Mouse (Mus musculus): ENCODE measurements around the gene Twnk.

Twnk gene

DNA sequence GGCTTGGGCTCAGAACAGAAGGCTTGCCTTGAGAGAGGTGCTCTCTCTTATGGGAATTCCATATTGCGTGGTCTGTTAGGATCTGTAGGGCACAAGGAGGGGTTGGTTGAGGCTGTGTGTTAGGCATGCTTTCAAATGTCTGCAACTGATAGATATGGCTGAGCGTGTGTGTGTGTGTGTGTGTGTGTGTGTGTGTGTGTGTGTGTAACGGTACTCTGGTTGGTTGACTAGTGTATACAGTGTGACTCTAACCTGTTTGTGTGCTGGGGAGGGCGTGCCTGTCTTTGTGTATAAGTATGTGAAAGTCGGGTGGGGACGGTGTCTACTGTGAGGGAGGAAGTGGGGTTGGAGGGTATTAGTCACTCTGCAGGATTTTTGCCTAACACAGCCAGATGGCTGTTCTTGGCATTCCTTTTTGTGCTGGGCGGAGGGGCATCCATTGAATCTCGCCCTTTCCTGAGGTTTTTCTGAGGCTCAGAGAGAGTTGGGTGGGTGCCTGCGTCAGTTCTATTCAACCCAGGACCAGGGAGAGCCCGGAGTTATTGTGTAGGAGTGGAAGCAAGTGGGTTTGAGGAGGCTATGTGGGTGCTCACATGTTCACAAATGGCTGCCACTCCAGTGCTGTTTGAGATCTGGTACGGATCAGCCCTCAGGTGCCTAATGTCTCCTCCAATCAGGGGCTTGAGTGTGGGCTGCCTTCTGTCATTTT lies 42.6 kb downstream of the Twnk start:
- DNase-seq (ENCODE audit: inconsistent age in 2 of 2, low spot score in 1 of 2) = peak; percentile 66 to 88

DNA sequence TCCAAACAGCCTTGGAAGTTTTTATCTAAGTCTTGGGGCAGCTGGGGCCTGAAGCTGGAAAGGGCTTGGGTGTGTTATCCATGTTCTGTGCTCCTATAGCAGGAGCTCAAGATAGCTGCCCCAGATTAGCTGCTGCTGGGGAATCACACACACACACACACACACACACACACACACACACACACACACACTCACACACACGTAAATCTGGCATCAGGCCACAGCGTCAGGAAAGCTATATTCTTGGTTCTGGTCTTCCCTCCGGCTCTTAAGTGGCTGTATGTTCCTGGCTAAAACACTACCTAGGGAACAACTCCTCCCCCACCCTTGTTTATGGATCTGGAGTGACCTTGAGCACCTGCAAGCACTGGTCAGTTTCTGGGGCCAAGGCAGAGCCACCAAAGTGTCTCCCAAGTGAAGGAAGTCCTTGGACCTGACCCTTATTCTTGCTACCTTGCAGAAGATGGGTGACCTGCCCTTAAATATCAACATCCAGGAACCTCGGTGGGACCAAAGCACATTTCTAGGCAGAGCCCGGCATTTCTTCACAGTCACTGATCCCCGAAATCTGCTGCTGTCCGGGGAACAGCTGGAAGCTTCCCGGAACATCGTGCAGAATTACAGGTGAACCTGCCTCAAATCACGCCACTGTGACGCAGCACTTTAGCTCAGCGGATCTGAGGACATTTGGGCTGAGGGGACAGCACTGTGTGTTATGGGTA lies 43.3 kb downstream of the Twnk start:
- no peak for DNase-seq (ENCODE audit: inconsistent age in 2 of 2, low spot score in 1 of 2)

DNA sequence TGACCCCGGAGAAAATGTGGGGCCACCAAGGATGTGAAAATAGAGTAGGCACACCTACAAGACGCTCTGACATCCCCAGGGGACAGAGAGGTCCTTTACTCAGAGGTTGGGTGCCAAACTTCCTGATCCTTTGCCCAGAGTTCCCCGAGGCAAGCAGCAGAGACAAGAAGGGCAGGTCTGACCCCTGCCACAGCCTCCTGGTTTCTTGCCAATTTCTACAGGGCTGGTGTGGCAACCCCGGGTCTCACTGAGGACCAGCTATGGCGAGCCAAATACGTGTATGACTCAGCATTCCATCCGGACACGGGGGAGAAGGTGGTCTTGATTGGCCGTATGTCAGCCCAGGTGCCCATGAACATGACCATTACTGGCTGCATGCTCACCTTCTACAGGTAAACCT lies 44.1 kb downstream of the Twnk start:
- peak in 1 of 2 experiments; percentile 48 for DNase-seq (ENCODE audit: inconsistent age in 2 of 2, low spot score in 1 of 2)

DNA sequence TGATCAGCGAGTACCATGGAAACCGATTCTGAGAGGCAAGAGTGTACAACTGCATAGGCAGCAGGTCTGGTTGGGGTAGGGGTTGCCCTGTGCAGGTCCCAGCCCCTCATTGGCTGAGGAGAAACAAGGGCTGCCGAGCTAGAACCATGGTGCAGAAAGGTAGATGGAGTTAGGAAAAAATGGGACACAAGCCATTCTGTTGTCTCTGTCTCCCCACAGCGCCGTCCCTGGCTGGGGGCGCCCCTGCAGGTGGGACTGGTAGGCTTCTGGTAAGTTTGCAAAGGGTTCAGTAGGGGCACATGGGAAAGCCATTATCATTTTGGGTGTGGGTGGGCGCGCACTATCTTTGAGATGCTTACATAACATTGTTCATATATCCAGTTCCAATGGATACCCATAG lies 48.0 kb downstream of the Twnk start:
- DNase-seq (ENCODE audit: inconsistent age in 2 of 2, low spot score in 1 of 2) = no peak

DNA sequence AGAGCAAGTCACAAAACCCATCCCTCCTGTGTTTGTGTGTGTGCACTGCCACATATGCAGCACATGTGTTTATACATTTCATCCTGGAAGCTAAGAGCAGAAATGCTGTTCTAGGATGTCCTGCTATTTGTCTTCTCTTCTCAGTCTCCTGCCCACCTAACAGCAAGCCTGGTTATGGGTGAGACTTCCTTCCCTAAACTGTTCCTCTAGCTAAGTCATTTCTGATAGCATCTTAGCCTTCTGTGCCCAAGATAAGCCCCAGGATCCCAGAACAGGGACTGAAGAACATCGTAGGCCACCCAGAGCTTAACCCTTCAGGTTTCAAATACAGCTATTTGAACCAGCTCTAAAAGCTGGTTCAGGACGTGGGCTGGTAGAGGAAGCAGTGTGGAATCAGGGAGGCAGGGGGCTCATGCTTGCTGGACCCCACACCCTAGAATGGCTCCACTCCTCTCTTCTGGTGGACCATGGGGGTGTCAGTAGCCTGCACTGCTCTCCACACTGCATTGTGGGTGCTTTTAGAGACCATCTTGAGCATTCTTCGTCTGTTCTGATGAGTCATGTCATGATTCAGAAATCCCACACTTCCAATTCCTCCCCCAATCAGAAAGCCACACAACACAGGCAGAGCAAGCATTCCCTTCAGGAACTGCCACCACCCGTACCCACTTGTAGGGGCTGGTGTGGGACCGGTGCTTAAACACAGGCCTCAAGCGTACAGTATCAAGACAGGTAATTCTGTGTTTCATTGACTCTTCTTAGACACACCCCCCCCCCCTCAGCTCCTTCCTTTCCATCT lies 49.6 kb downstream of the Twnk start:
- DNase-seq (ENCODE audit: inconsistent age in 2 of 2, low spot score in 1 of 2) = peak; percentile 56 to 85

DNA sequence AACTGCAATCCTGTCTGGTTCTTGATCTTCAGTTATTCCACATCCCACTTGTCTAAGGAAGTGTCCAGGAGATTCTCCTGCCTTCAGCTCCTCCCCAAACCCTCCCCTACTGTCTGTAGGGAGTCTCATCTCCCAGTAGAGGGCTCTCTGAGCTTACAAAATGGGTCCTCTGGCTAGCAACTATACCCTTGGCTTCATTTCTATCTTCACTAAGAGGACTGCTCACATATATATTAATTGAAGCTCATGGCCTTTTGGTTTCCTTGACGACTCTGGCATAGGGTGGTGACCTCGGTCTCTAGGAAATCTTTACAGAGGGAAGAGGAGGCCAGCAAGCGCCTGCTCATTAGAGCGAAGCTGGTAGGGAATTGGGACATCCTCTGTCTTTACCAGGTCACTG lies 50.9 kb downstream of the Twnk start:
- peak; percentile 61 to 90 for DNase-seq (ENCODE audit: inconsistent age in 2 of 2, low spot score in 1 of 2)

DNA sequence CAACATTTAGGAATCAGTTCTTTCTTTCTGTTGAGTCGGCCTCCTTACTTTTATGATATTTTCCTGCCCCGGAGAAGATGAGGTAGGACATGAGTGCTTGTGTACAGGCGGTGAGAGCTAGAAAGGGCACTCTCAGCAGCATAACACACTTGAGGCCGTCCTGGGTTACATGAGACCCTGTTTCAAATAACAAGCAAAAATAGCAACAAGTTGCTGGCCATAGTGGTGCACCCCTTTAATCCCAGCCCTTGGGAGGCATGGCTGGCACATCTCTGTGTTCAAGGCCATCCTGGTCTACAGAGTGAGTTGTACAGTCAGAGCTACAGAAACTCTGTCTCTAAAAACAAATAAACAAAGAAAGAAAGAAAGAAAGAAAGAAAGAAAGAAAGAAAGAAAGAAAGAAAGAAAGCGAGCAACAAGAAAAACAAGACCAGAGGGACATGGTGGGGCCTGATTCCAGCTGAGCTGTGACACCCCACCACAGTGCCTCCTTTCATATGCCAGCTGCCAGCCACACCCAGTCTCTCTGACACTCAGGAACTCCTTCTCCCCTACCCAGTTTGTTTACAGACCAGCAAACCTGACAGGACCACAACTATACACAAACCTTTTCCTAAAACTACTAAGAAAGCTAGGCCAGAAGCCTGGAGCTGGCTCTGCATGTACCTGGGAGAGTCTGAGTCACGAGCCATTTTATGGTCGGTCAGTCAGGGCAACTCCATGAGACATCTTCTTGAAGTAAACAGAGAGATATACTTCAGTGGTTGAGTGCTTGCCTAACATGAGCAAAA lies 51.6 kb downstream of the Twnk start:
- DNase-seq (ENCODE audit: inconsistent age in 2 of 2, low spot score in 1 of 2) = peak in 1 of 2 experiments; percentile 63

DNA sequence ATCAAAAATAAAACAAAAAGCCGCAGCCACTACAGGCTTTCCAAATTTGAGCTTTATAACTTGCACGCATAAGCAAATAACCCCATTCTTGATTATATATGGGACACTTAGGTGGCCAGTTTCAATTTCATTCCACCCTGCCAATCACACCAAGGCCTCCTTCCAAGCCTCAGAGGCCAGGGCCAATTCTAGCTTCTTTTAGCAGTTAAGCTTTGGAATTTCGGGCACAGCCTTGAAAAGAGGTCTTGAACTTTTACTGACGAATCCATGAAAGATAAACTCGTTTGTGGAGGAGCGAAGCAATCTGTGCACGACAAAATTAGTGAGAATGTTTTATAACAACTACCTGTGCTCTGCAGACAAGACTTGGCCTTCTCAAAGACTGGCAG lies 52.3 kb downstream of the Twnk start:
- peak in 1 of 2 experiments; percentile 65 for DNase-seq (ENCODE audit: inconsistent age in 2 of 2, low spot score in 1 of 2)

DNA sequence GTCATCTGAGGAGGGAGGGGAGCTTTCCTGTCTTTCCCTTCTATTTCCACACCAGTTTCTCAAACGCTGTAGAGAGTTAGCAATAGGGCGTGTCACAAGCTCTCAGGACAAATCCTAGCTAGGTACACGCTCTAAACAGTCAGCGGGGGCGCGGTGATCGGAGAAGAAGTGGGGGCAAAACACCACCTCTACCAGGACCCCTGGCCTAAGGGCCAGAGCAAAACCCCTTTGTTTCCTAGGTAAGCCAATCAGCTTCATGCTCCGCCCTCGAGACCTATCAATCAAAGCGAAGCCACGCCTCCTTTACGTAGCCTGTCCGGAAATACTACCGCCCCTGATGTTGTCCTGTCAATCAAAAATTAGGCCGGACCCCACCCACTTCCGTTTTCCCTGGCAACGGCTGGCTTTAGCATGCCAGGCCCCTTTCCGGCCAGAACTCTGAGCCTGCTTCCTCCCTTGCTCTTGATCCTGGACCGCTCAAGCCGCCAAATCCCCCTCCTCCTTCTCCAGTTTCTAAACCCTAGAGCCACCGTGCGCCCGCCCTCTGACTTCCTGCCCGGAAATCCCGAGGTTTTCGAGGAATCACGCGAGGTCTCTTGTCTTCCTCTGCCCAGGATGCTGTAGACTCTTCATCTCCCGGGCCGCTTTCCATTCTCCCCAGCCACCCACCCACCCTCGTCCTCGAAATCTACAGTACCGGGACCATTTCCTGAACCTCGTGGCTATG lies 52.8 kb downstream of the Twnk start:
- peak; percentile 94 to 98 for DNase-seq (ENCODE audit: inconsistent age in 2 of 2, low spot score in 1 of 2)

DNA sequence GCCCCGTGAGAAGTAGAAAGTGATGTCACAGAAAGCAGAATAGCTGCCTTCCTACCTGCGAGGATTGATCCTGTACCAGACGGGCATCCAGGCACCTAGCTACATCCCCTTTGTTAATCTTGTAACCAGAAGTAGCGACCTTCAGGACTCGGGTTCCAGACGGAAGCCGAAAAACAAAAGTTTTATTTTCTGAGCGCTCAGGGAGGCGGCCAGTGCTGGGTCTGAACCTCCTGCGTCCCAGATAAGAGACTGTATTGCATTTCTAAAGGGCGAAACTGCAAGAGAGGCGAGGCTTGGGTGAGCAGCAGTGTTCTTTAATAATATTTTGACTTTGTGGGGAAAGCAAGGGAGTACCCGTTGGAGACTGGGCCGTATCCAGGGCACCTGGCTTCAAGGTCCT lies 53.4 kb downstream of the Twnk start:
- DNase-seq (ENCODE audit: inconsistent age in 2 of 2, low spot score in 1 of 2) = no peak
